Mouse (Mus musculus) hematopoietic stem cell, adult 5-6 weeks (primary cell): Measurements from ENCODE around the gene Gm10577. TPM values are rescaled to one million over a fixed set of nuclear protein-coding genes. Genes with fewer than 3 reads are reported as not detected.

Experiments
- ATAC-seq, 2 experiments: fragments of 125-278 bp in 1 of 2; replicated peaks in 1 of 2; 2 replicates each; pipeline ENCODE4 v1.8.0; 2016 to 2017; ENCODE audit warnings: inconsistent platforms in 2 of 2, mild to moderate bottlenecking in 2 of 2, moderate number of reproducible peaks in 2 of 2, low read depth in 1 of 2, moderate TSS enrichment in 1 of 2; ENCODE audit not compliant: low FRiP score in 2 of 2, poor library complexity in 2 of 2, severe bottlenecking in 2 of 2, insufficient read depth in 1 of 2, low TSS enrichment in 1 of 2
- total RNA-seq: library from RNA; stranded (forward); fragments of 172-1452, 232-1000 nt; gene quantifications from 2 replicates; pipeline ENCODE4 v1.2.3, GENCODE M21; 2017

The Gm10577 gene
- not detected in 2 replicates for total RNA-seq

DNA sequence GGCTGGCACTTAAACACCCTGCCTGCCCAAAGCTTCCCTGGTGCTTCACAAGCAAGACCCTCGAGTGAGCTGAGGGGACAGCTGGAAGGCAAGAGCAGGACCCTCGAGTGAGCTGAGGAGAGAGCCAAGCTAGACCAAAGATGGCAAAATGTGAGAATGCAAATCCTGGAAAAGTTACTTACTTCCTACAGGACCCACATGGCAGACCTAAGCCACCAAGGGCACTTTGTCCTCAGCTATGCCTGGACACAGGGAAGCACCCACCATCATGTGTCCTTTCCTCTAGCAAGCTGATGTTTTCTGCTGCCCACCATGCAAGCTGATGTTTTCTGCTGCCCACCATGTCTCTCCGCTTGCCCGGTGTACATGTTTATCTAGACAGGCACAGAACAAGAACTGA, at the start of gene Gm10577:
Gm10577 (minus strand) TSS at position 101 of the 400 bp plus-strand sequence.
- no peak for ATAC-seq

DNA sequence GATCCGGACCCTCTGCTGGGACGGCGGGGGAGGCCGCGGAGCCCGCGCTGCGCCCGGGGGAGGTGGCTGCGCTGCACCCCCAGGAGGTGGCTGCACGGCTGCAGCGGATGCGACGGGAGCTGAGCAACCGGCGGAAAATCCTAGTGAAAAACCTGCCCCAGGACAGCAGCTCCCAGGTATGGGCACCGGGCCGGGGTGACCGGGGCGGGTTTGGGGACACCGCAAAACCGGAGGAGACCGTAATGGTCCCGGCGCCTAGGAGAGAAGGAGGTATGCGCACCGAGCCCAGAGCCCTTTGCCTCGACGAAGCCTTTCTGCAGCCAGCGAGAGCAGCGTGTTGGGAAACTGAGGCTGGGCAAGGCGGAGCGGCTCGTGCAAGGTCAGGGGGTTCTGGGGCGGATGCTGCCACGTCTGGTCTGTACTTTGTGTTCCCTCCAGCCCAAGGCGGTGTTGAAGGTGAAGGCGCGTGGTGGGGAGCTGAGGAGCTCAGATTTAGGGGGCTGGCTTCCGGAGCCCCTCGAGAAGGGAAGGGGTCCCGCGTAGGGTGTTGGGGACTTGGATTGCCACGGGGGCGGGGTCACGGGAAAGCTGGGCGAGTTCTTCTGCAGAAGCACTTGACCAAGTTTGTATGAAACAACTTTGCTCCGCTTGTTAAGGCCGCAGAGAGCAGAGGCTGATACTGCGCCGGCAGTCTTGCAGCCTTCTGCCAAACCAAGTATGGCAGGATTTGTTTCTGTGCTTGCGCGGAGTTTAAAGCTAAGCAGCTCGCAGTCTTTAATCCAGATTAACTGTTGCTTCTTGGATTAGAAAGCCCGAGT, 48.9 kb upstream of the Gm10577 start:
- peak; percentile 29 to 47 for ATAC-seq

DNA sequence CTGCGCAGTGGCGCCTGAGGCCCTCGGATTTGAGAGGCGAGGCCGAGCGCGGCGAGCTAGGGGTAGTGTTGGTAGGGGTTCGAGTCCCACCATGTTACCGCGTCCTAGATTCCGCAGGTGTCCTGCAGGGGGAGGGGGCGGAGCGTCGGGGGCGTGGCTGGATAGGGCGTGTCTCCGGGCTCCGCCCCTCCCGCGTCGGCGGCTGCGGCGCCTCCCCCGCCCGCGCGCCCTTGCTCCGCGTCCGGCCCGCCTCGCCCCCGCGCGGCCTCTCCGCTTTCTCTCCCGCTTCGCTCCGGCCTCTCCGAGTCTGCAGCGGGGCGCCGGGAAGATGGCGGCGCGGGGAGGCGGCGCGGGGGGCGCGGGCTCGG, 48.3 kb upstream of the Gm10577 start, which contains the start of gene Raver2:
Raver2 (plus strand) TSS at position 198 of the 368 bp plus-strand sequence.
- peak; percentile 35 to 48; a peak in 3 of 4 replicates for ATAC-seq

DNA sequence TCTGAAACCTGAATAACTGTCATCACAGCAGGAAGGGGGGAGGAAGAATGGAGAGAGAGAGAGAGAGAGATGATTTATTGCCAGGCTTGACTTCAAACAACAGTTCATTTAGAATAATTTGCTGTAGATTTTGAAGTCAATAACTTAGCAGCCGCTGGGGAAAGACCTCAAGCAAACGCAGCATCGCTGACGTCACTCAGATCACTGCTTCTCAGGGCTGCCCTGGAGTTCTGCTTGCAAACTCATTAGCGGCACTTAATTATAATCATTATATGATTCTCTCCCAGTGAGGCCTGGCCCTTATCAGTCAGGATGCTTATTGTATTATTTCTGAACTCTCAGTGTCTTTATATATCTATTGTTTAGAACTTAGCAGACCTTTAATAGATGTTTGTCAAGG, 45.9 kb upstream of the Gm10577 start:
- ATAC-seq = no peak

DNA sequence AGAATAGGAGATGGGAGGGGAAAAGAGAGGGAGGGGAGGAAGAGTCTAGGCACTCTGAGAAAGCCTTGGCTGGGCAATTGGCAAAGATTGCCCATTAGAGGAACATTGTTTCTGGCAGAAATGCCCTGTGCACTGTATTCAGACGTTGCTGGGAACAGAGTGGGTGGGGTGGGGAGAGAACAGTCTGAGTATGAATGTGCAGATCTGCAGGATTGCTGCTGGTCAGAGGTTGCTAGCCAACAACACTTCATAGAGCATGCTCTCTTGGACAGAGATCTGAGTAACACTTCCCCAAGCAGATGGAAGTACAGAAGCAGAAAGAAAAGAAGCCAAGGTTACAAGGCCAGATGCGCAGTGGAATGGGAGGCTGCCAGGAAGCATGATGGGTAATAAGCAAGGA, 41.6 kb upstream of the Gm10577 start:
- ATAC-seq = no peak

DNA sequence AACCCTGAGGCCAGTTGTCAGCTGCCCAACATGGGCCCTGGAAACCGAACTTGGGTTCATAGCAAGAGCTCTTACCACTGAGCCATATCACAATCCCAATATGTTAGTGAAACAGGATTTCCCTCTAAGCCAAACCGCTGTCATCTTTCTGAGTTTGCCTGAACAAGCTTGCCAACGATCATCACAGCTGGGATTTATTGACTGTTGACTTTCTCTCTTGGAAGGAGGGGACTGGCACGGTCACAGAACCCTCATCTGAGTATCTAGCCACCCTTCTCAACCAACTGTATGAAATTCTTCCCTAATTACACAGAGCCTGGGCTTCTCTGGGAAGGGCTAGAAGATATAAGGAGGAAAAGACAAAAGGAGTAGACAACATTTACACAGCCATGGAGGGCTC, 26.1 kb upstream of the Gm10577 start:
- no peak for ATAC-seq

DNA sequence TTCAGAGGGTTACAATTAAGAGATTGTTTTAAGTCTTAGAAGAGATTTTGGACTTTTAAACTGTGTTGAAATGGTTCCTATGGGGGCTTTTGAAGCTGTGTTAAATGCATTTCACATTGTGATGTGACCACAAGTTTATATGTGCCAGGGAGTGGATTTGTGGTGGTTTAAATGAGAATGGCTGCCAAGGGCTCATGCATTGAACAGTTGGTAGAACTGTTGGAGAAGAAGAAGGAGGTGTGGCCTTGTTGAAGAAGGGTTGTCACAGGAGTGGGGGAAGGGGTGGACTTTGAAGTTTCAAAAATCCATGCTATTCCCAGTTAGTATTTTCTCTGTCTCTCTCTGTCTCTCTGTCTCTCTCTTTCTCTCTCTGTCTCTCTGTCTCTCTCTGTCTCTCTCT, 23.7 kb upstream of the Gm10577 start:
- no peak for ATAC-seq

DNA sequence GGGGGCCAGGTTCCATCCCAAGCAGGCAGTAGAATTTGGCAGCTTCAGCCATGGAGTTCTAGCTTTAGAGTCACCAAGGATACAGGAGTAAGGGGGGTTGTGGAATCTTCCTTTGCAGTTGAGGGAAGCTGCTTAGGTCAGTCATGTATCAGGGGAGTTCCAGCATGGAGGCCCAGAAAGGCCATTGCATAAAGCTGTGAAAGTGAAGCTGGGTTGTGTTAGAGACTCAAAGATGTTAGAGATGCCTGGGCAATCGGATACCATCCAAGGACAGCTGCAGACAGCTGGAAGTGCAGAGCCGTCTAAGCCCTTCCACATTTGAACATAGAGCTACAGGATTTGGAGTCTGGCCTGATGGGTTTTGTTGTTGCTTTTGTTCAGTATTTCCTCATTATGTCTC, 23.2 kb upstream of the Gm10577 start:
- no peak for ATAC-seq

DNA sequence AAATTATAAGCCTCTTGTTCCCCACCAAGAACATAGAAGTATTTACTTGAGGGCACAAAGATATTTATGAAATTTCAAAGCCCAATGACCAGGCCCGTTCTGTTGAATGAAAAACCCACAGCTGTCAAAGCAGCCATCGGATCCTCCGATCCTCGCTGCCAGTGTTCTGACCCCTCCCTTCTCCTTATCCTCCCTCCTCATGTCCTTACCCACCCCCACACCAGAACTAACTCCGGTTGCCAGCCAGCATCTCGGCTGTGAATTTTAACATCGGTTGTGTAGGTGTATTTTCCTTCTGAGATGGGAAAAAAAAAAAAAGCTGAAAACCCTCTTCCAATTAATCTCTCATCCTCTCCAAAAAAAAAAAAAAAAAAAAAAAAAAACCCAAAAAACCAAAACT, 16.7 kb upstream of the Gm10577 start:
- ATAC-seq = no peak

DNA sequence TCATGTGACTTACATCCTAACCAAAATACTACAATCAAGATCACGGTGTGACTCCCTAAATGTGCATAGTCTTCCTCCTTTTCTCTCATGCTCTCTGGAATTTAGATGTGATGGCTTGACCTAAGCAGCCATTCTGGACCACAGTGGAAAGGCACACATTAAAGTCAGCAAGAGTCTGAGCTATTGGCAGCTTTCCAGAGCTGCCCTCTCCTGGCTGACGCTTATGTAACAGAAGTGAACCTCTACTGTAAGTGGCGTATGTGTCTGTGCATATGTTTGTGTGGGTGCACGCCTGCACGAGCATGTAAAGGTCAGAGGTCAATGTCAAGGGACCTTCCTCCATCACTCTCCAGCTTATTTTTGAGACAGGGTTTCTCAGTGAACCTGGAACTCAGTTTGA, 14.6 kb upstream of the Gm10577 start:
- no peak for ATAC-seq

DNA sequence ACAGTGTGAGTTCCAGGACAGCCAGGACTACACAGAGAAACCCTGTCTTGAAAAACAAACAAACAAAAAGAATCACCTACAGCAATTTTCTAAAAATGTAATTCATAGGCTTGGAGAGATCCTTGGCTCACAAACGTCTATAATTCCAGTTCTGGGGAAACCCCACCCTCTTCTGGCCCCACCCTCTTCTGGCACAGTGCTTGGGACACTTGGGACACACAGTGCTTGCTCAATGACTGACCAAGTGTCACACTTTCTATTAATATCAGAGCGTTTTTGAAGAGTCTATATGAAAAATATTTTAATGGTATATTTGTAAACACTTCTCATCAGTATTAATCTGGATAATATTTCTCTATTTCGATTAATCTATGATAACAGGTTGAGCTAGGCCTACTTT, 12.6 kb upstream of the Gm10577 start:
- ATAC-seq = no peak

DNA sequence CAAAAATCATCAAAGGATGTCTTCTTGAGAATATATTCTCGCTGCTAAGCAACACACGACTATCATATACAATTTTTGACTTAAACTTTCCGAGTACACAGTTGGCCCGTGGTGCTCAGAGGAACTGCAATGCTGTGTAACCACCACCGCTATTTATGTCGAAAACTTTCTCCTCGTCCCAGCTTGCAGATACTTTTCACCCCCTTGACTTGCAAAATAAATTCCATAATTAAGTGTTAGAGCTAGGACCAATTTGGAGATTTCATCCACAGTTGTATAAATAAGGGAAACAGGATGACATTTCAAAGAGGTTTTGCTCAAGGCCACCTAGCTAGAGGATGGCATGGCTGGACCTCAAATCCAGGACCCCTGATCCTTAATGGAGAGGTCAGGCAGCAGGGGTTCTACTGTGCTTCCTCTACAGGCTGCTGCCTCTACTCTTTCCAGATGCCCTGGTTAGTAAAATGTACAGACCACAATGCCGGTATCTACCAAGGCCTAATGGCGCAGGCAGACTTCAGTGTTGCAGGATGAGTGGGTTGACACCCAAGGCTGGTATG, 7.4 kb upstream of the Gm10577 start:
- ATAC-seq = no peak

DNA sequence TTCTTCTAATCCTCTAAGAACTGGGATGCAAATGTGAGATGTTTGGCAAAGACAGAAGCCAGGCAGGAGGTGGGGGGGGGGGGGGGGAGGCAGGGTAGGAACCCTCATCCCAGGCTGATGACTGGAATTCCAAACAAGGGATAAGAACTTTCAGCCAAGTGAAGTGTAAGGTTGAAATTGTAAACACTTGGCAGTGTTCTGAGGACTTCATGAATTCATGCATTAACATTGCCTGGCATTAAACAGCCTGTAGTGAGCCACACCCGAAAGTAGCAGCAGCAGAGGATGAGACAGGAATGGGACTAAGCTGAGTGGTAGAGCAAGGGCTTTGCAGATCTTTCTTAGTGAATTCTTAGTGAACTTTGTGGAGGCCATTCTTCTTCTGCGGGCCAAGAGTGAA, 6.5 kb upstream of the Gm10577 start:
- no peak for ATAC-seq

DNA sequence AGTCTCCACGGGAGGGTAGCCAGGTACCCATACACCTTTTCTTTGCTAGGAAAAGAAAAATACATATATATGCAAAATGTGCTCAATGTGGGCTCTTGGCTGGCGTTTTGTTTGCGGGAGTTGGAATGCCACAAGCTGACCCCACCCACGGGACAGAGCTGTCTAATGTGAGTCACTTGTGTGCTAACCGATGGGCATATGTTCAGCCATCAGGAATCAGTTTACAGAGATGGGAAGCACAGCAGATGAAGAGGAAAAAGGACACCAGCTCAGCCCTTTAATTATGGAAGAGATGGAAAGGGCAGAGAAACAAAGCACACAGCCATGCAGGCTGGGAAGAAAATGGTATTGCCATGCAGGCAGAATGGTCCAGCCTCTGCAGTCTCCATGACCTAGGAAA, 6.1 kb upstream of the Gm10577 start:
- ATAC-seq = no peak

DNA sequence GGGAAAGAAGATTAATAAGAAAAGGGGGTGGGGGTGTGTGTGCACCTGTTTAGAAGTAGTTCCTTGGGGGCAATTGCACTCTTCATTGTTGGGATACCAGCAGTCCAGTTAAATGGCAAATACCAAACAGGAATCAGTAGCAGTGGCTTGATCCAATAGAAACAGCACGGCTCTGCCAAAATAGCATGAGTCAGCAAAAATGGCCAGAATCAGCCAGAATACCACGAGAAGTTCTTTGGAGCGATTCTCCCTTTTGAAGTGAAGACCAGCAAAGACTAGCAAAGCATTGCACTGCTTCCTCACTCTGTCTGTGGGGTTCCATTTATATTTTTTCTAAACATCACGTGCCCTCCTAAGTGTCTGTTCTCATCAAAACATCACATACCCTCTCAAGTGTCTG, 2.7 kb downstream of the Gm10577 start:
- no peak for ATAC-seq

DNA sequence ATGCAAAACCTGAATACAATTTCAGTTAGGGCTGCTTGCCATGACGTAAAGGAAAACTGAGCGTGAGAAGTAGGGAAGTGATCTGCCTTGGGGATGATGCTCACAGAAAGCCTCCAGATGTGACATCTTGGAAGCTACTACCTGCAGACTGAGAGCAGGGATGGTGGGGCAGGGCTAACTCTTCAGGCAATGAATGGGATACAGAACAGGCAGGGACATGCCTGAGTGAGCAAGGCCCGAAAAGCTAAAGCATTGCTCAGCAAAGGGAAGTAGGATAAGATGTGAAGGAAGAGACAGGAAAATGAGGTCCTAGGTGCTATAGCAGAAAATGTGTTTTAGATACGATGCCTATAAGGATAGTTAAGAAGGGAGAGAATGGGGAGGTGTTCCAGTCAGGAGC, 11.4 kb downstream of the Gm10577 start:
- ATAC-seq = no peak

DNA sequence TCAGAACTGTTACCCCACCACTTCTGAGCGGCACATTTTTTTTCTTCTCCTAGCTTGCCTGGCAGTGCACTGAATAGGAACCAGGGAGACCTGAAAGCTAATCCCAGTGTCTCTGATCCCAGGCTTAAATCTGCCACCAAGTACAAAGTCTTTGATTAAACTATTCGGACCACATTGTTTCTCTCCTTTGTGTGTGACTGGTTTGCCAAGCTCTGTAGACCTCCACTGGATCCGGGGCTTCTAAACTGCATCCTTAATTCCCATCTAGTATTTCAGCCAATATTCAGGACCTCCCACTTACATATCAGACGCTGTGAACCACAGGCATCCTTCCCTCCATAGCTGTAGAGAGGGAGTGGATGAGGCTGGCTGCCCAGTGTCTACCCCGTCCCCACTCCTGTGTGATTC, 12.1 kb downstream of the Gm10577 start:
- ATAC-seq = no peak

DNA sequence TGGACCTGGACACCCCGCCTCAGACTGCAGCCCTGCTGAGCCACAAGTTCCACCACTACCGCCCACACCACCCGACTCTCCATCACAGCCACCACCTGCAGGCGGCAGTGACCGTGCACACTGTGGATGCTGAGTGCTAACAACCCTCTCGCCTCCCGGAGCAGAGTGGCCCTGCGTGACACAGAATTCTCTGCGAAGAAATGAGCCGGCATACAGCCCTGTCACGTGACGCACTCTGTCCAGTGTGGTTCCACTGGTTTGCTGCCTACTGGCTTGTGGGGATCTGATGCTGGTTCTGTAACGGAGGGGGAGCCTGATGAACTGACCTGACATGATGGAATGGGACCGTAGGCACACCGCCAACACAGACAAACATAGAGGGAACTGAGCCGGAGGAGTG, 17.5 kb downstream of the Gm10577 start:
- no peak for ATAC-seq

DNA sequence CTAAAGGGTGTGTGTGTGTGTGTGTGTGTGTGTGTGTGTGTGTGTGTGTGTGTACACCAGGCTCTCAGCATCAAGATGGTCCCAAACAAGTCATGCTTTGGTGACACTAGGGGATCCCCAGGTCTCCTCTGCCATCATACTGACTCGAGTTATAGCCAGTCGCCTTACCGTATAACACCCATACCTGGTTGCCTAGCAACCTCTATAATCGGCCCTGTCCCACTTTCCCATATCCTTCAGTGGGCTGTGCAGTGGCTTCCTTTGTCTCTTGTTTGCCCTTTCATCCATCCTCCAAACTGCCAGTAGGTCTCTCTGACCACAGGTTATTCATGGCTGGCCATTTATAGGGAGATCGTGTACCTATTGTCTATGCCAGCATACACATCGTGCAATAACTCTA, 19.4 kb downstream of the Gm10577 start:
- ATAC-seq = no peak
